Mouse (Mus musculus) MEL-GATA-1-ER (cell line): ENCODE results near the gene Carf.
A peak's percentile ranks its signal among the peaks of the same experiment; 100 is the strongest.
"Not testable (repeated sequence)": the region's sequence is repeated elsewhere in the genome, so short reads cannot be mapped to it uniquely, and the experiment has no call there.

ENCODE experiments used
- DNase-seq: peaks from one replicate; pipeline ENCODE4 v3.0.0-alpha.2; 2012; ENCODE audit warnings: low read depth; ENCODE audit errors: extremely low read depth

Carf gene

DNA sequence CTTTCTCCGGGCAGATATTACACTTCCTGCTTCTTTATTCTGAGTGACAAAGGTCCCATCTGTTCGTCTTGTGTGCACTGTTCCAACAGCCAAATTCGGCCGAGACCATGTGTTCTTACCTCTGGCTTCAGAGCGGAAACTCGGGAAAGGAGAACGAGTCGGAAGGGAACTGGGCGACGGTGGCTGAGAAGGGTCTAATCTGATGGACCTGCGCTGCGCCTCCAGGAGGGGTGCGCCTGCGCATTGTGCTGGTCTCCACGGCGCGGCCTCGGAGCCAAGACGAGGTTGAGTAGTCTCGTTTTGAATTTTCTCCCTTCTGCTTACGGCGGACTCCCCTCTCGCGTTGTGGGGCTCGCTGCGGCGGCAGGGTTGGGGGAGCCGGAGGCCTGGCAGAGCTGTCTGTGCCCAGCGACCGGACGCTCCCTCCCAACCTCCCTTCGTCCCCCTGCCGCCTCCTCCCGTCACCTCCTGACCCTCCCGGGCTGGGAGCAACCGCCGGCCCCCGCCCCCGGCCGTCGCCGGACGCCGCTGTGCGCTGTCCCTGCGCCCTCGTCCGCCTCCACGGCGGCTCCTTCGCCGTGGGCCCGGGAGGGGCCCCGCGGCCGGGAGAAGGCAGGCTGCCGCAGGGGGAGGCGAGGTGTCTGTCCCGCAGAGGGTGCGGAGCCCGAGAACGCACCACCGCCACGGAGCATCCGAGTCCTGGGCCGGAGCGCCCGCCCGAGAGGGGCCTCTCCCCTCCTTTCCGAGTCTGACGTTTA is at the start of gene Carf, which contains the start of gene Wdr12:
Carf (plus strand) TSS at position 224 of the 758 bp plus-strand sequence.
Wdr12 (minus strand) TSS at position 622 of the 758 bp plus-strand sequence.
- peak; percentile 99 for DNase-seq

DNA sequence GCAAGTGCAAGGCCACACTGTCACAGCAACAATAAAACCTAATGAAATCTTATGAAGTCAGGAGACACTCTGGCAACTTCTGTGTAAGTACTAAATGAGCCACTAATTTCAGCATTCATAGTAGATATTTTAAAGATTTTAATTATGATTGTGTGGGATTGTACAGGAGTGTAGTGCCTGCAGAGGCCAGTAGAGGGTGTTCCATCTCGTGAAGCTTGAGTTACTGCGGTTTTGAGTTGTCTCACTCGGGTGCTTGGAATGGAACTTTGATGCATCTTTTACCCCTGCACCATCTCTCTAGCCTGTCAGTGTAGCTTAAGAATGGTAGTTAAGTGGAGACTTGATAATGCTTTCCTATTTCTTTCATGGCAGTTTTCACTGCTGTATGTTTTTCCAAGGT is 43.4 kb upstream of the Carf start:
- DNase-seq, result no peak

DNA sequence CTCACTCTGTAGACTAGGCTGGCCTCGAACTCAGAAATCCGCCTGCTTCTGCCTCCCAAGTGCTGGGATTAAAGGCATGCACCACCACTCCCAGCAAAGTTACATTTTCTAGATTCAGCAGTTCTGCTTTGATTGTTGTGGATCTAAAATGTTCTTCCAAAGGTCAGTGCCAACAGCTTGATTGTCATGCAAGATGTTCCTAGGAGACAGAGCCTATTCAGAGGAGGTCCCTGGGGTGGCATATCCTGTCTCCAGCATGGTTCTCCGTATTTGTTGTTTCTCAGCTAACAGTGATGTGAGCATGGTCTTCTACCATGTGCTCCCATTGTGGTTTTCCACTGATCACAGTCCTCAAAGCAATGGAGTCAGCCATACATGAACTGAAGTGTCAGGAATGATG is 41.7 kb upstream of the Carf start:
- DNase-seq, result no peak

DNA sequence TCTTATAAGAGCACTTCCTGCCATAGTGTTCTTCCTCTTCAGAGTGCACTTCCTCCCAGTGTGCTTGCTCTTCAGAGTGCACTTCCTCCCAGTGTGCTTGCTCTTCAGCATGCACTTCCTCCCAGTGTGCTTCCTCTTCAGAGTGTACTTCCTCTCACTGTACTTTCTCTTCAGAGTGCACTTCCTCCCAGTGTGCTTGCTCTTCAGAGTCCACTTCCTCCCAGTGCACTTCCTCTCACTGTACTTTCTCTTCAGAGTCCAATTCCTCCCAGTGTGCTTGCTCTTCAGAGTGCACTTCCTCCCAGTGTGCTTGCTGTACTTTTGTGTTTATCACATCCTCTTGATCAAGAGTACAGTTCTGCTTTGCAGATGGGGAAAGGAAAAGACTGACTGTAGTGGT is 27.3 kb upstream of the Carf start:
- DNase-seq, result peak; percentile 88

DNA sequence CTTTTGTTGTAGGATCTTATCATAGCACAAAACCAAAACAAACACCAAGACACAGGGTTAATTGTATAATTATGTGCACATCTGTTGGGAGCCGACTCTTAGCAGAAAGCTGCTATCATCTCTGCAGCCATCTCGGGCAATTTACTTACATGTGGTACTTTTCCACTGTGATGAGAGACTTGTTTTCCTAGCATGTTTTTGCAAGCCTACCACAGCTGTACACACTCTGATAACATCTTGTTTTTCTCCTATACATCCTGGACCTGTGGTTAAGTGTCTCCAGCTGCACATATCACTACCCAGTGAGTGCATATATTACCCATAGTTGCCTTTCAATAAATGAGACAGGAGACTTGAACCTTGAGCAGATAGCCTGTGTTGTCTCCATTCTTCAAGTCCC is 23.1 kb upstream of the Carf start:
- DNase-seq, result no peak

DNA sequence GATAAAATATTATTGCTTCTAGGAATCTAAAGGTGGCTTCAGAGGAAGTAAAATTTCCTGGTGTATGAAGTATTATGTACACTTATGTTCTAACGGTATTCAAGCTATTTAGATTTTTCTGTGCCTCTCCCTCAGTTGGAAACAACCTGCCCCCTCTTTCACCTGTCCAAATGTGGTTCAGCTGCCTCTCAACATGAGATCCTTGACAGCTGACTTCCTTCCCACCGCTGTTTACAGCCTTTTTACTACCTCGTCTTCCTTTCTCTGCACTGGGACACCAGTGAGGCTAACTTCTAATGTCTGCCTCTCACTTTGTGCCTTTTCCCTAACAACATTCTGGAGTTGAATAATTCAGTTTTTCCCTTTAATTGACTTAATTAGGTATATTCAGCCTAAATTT is 22.5 kb upstream of the Carf start:
- DNase-seq, result no peak

DNA sequence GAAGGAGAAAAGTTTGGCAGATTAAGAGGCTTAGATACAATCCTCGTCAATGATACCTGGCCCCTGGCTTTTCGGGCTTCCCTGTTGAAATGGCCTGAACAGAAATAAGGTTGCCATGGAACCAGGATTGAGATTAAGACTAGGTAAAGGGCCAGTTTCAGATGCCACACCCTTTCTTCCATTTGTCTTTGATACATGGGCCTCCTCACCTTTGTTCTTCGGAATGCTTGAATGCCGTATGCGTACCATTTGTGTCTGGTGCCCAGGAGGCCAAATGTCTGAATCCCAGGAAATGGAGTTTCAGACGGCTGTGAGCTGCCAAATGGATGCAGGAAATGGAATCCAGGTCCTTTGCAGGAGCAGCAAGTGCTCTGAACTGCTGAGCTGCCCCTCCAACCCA is 21.6 kb upstream of the Carf start:
- DNase-seq, result no peak

DNA sequence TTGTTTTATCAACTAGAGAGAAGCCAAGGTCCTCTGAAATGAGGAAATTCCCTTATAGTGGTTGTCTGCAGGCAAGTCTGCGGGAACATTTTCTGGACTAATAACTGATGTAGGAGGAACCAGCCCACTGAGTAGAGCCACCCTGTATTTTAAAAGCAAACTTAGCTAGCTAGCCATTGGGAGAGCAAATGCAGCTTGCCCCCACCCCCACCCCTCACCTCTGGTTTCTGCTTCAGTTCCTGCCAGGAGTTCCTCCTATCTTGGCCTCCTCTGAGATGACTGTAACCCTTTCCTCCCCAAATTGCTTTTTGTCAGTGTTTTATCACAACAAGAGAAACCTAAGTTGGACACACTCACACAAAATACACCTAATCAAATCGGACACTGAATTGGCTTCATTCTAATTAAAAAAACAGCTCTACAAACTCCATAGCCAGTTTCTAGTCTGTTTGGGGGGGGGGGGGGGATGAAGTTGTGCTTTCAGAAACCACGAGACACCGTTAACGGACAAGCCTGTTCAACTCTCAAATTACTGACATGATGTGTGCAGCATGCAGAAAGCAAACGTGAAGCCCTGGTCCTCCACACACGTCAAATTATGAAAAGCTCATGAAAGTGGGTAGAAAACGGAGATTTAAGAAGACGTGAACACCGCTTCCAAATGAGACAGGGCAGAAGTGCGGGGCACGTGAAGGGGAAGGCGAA is 1.3 kb upstream of the Carf start:
- peak; percentile 86 for DNase-seq

DNA sequence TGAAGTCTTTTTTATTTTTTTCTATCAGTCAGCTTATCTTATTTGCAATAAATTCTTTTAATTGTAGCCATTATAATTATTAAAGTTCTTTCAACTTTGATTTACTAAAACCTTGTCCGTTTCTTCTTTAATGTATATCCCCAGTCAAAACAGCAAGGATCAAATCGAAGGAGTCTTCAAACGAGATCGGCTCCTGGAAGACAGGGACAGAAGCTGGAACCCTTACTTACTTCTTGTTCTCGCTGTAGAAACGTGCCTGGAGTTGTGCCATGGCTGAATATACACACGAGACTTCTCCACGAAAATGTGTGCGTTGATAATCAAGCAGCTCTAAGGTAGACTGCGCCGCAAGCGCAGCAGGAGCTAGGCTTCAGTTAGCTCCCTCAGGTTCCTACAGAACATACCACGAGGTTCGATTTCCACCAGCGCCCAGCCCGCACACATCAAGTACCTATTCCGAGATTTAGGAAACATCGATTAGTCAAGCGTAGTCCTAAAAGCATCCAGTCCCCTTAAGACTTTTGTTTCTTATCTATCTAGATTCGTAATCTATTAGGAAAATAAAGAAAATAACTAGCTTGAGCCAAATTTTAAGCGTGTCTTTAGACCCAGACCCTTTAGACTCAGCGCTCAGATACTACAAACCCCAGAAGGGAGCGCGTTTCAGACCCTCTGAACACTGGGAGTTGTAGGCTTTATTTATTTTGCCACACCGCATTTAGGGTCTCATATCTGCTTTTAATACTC is 597 bp upstream of the Carf start:
- DNase-seq, result peak; percentile 92

DNA sequence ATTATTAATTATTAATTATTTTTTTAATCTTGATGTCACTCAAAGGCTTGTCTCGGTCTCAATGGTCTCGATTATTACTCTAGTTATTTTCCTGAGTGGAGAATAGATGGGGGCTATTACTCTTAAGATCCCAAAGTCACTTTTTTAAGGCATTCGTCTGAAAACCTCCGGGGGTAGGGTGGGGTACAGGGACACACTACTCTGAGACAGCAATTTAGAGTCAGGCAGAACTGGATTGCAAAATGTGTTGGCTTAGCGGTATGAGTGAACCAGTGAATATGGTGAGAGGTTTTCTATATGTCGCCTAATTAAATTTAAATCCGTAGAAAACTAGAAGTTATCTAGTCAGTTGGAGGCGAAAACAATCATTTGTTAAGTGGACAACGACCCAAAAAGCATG is 792 bp downstream of the Carf start:
- peak; percentile 29 for DNase-seq

DNA sequence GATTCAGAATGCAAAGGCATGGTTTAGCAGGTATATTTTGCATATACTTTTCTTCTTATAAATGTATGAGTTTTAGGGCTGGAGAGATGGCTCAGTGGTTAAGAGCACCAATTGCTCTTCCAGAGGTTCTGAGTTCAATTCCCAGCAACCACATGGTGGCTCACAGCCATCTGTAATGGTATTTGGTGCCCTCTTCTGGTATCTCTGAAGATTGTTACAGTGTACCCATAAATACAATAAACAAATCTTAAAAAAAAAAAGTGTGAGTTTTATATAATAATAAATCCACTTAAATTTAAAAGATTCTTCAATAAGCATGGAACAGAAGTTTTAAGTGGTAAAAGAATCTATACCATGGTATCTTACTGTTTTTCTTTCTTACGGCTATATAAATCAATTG is 6.5 kb downstream of the Carf start:
- DNase-seq, result no peak

DNA sequence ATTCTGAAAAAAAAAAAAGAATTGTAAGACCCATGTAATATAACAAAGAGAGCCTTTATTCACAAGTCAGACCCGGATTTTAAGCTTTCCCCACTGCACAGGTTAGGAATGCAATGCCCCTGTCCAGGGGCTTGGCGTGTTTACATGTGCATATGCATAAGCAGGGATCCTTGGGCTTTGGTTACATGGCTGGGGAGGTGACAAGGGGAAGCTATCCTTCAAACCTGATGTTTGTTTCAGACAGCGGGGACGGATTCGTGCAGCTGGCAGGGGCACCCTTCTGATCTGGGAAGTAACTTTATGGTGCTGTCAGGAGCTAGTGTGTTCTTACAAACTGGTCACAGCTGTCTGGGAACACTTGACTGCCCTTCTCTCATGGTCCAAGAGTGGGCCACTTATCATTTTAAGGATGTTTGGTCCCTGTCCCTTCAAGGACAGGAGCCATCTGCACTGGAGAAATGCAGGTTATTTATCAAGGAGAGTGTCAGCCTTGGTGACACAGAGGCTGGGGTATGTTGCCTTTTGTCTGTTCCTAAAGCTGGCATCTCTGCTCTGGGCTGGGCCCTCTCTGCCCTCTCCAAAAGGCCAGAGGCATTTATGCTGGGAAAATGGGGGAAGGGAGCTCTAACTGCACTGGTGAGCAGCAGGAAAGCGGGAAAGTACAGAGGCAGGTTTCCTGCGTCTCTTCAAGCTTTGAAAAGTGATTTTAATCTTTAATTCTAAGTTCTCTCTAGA is 19.8 kb downstream of the Carf start:
- no peak for DNase-seq

DNA sequence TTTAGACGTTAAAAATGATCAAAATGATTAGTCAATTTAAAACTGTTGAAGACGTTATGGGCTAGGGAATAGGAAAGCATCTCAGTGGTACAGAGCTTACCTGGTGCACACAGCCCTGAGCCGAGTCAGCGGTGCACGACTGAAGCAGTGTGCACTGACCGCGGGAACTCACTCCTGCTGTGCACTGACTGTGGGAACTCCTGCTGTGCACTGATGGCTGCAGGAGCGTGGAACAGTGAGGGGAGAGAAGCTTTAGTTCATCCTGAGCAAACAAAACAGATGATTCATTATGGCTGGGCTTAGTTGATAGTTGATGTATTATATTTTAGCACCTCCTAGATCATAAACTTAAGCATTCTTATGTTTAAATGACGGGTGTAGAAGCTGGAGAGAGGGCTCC is 39.3 kb downstream of the Carf start:
- no peak for DNase-seq

DNA sequence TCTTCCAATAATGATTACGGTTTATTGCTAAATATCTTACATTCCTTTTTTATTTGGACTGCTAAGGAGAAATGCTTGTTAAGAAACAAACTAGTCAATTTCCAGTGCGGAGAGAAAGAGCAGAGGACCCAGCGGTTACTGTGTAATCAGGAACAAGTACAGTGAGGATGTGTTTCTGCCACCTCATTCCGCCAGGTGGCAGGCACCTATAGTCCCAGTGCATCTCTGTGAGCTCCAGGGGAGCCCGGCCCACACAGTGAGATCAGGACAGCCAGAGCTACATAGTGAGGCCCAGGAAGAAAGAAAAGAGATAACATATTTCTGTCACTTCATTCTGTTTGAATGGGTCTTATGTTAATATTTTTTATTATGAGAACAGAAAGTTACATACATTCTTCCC is 54.7 kb downstream of the Carf start:
- DNase-seq, result no peak

DNA sequence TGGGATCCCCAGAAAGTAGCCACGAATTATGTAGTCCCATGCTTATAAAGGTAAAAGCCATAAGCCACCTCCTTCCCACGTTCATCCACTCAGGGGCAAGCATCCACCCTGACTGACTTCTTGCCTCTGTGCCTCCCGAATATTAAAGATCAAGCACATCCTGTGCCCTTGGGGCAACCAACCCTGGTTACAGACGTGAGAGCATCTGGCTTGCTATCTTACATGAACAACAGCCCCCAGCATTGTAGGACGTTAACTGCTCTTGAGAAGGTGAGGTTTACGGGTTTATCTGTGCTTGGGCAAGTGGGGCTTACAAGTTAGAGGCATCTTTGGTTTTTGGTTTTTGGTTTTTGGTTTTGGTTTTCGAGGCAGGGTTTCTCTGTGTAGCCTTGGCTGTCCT is 58.6 kb downstream of the Carf start:
- no peak for DNase-seq

DNA sequence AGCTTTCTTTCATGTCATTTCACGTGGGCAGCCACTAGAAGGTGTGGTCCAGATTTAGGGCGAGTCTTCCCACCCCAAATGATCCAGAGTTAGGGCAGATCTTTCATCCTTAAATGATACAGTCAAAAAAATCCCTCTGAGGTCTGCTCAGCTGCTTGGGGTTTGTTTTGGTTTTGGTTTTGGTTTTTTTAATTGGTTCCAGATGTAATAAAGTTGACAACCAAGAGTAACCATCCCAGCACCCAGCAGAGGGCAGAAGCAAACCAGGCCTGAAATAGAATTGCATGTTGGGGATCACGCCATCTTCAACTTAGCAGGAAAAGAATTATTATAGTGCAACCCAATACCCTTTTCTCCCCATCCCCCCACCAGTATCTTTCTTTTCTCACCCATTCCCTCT is 60.4 kb downstream of the Carf start:
- DNase-seq, result no peak

DNA sequence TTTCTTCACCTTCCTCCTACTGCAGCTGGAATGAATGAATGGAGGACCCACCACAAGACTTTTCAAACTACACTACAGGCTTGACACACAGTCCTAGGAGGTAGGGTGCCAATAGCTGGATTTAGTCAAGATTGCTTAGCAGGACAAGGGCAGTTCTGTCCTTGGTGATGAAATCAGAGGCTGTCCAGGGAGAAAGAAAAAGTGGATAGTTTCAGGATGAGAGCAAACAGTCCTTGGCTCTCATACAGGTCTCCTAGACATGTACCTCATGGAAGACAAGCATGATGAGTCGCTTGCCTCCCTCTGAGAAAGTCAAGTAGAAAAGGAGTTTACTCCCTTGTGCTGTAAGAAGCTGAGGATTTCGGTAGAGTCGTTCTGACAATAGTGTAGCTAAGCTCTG is 65.6 kb downstream of the Carf start:
- no peak for DNase-seq

DNA sequence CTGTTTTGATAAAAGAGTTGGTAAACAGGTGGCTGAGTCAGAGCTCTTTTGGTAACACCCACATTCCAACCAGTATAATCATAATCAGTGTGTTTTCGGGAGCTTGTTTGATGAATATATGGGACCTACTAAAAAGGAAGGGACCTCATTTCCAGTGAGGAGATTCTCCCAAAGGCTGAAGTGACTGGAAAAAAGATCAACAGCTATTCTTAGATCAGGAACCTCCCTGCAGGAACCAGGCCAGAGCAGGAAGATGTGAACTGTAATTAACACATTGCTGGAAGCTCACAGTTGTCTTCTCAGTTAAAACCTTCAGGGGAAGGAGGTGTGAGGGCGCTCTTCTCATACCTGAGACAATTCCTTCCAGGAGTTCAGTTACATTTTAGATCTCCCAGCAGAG is 71.6 kb downstream of the Carf start:
- no peak for DNase-seq

DNA sequence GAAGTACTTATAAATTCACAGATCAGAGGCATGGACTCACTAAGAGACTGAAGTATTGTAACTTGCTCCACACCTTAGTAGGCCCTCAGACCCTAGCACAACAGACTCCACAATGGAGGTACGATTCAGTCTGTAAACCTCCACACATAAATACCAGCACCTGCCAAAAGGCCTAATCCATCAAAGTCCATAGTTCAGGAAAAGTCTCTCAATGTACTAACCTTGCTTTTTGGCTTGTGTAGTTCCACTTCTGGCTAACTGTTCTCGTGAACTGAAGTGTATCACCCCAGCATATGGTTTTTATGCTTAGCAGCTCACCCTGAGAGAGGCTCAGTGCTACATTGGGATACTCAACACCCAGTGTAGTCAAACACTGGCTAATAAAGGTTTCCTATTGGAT is 72.2 kb downstream of the Carf start:
- DNase-seq, result no peak

DNA sequence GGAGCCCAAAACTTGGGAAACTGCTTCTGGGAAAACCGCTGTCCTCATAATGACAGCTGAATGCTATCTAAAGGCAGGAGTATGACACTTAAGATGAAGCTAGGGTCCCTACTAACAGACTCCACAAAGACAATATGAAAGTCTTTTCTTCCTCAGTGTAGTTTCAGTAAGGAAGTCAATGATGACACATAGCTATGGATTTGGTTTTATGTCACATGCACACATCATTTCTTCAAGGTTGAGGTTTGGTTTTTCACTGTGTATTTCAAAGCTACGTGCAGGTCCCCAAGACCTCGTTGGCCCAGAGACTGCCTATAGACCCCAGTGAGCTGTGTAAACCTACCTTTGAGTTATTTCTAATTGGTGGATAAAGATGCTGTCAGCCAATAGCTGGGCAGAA is 75.1 kb downstream of the Carf start:
- DNase-seq, result no peak

DNA sequence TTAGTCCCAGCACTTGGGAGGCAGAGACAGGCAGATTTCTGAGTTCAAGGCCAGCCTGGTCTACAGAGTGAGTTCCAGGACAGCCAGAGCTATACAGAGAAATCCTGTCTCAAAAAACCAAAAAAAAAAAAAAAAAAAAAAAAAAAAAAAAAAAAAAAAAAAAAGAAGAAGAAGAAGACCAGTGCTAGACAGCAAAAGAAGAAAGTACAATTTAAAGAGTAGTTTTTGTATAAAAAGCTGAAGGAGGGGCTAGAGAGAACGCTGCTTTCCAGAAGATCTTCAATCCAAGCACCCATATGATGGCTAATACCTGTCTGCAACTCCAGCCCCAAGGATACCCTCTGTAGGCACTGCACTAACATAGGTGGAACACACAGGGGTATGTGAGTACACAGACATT is 79.8 kb downstream of the Carf start:
- not testable (repeated sequence) for DNase-seq

DNA sequence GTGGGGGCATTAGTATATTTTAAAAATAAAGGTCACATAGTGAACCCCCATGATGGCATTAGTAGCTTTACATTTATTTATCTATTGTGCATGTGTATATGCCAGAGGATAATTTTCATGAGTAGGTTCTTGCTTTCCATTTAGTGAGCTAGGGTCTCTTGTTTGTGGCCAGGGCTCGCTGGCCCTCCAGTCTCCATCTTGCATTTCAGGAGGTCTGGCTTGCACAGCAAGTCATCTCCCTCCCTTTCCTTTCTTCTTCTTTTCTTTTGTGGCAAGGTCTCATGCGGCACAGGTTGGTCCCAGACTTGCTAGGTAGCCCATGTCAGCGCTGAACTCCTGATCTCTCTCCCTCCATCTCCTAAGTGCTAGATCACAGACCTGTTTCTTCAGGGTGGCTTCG is 81.3 kb downstream of the Carf start:
- DNase-seq, result no peak
